Mouse (Mus musculus): ENCODE data around the gene Hoxd4.

DNA sequence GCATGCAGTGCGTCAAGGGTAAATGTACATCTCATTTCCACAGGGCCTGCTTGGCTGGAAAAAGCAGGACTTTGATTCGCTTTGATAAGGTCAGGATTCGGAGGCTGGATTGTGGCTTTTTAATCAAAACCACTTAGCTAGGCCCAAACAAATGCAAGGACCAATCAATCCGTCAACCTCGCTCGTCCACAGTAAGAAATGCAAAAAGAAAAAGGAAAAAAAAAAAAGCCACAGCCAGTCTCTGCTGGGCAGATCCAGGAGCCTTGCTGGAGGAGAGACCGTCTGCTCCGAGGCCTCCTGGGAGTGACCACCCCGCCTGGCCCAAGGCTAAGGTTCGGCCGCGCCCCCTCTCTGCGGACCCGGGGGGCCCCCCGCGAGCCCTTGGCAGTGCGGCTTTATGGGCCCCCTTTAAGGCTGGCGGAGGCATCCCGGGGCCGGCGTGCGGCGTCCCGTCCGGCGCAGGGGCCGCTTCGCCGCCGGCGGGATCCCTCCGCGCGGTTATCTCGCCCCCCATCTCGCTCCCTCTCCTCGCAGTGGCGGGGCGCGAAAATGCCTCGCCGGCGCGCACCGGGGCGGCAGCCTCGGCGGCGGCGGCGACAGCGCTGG lies 7.2 kb upstream of the Hoxd4 start, which contains the start of gene Hoxd8:
- TF ChIP-seq CTCF (IDR thresholded peaks at IDR 0.05; ENCODE audit: borderline replicate concordance, extremely low read depth, insufficient read depth, insufficient read length) (no peak), POLR2A (IDR thresholded peaks at IDR 0.05; ENCODE audit: borderline replicate concordance, extremely low read depth, insufficient read depth, insufficient read length, poor library complexity, severe bottlenecking) (no peak)

All from brain, embryonic 14.5 days (tissue).